Mouse (Mus musculus): ENCODE data around the gene Thbd. TPM values are rescaled to one million over a fixed set of nuclear protein-coding genes. Genes with fewer than 3 reads are reported as not detected.

Gene Thbd
- polyA plus RNA-seq, 1 experiment from 2014 or later, result 21.7 TPM

GRCm38 (mm10) chr2:148398901-148399685, 8.9 kb downstream of the Thbd start:
- H3K4me1 ChIP-seq, result peaks cover 33% of the 10 kb centered on the region
- no peak for ATAC-seq (ENCODE audit: insufficient number of reproducible peaks, low FRiP score, low TSS enrichment, low read depth)
- H3K4me2 ChIP-seq (replicated peaks), result no peak overlapping the region
- no peaks in the 10 kb centered on the region for H3K36me3 ChIP-seq
- WGBS, result 85% methylated on average over 5 of the region's 5 CpGs
- H3K9ac ChIP-seq, result no peak overlapping the region
- peaks cover 25% of the 10 kb centered on the region for H3K27me3 ChIP-seq
- H3K4me3 ChIP-seq (replicated peaks), result no peak overlapping the region
- no peaks in the 10 kb centered on the region for H3K9me3 ChIP-seq (replicated peaks)
- H3K27ac ChIP-seq (replicated peaks), result no peak overlapping the region

GRCm38 (mm10) chr2:148397784-148398100, 10.2 kb downstream of the Thbd start:
- Histone ChIP-seq H3K4me2 (replicated peaks) (no peak overlapping the region), H3K9ac (no peak overlapping the region), H3K9me3 (replicated peaks) (no peaks in the 10 kb centered on the region), H3K4me1 (peaks cover 33% of the 10 kb centered on the region), H3K27ac (replicated peaks) (no peak overlapping the region), H3K4me3 (replicated peaks) (no peak overlapping the region), H3K27me3 (peaks cover 34% of the 10 kb centered on the region), H3K36me3 (no peaks in the 10 kb centered on the region)
- WGBS, result 61% methylated on average over 1 of the region's 1 CpGs
- no peak for ATAC-seq (ENCODE audit: insufficient number of reproducible peaks, low FRiP score, low TSS enrichment, low read depth)

GRCm38 (mm10) chr2:148397015-148397783, 10.8 kb downstream of the Thbd start:
- H3K36me3 ChIP-seq, result no peaks in the 10 kb centered on the region
- peak overlapping the region; percentile 98; the same call in 1 of the 2 replicates for H3K4me2 ChIP-seq (replicated peaks)
- no peaks in the 10 kb centered on the region for H3K9me3 ChIP-seq (replicated peaks)
- 49% methylated on average over 11 of the region's 11 CpGs for WGBS
- peaks cover 34% of the 10 kb centered on the region for H3K27me3 ChIP-seq
- ATAC-seq (ENCODE audit: insufficient number of reproducible peaks, low FRiP score, low TSS enrichment, low read depth), result no peak
- no peak overlapping the region for H3K4me3 ChIP-seq (replicated peaks)
- H3K9ac ChIP-seq, result no peak overlapping the region
- H3K4me1 ChIP-seq, result peaks cover 33% of the 10 kb centered on the region
- no peak overlapping the region for H3K27ac ChIP-seq (replicated peaks)

GRCm38 (mm10) chr2:148396209-148396608, 11.8 kb downstream of the Thbd start:
- WGBS, result 79% methylated on average over 10 of the region's 10 CpGs
- H3K4me3 ChIP-seq (replicated peaks), result no peak overlapping the region; the same call in 1 of the 2 replicates
- no peak overlapping the region; the same call in 1 of the 2 replicates for H3K27ac ChIP-seq (replicated peaks)
- H3K4me1 ChIP-seq, result peaks cover 33% of the 10 kb centered on the region
- H3K36me3 ChIP-seq, result no peaks in the 10 kb centered on the region
- H3K27me3 ChIP-seq, result peaks cover 34% of the 10 kb centered on the region
- H3K9ac ChIP-seq, result no peak overlapping the region
- H3K4me2 ChIP-seq (replicated peaks), result peak overlapping the region; percentile 98; the same call in 1 of the 2 replicates
- H3K9me3 ChIP-seq (replicated peaks), result no peaks in the 10 kb centered on the region
- ATAC-seq (ENCODE audit: insufficient number of reproducible peaks, low FRiP score, low TSS enrichment, low read depth), result no peak

- H3K36me3 ChIP-seq, result no peaks in the 10 kb centered on the region
- peak within 1 kb of the TSS; percentile 98 for H3K4me2 ChIP-seq (replicated peaks)
- no peak within 1 kb of the TSS for H3K27ac ChIP-seq (replicated peaks)
- H3K4me1 ChIP-seq, result peaks cover 33% of the 10 kb centered on the region
- ATAC-seq (ENCODE audit: insufficient number of reproducible peaks, low FRiP score, low TSS enrichment, low read depth), result peak; percentile 67
- H3K4me3 ChIP-seq (replicated peaks), result peak within 1 kb of the TSS; percentile 54
- WGBS, result 4% methylated on average over 83 of the region's 83 CpGs
- peak within 1 kb of the TSS; percentile 37; the same call in 1 of the 2 replicates for H3K9ac ChIP-seq
- no peaks in the 10 kb centered on the region for H3K9me3 ChIP-seq (replicated peaks)
- peaks cover 31% of the 10 kb centered on the region for H3K27me3 ChIP-seq
These were observed 12.6 kb downstream of the Thbd start, which contains the start of gene Sstr4 for GRCm38 (mm10) chr2:148395131-148396051. TSS of gene Sstr4 (plus strand) at chr2:148395344.

GRCm38 (mm10) chr2:148393846-148394245, 14.1 kb downstream of the Thbd start:
- no peaks in the 10 kb centered on the region for H3K9me3 ChIP-seq (replicated peaks)
- peaks cover 33% of the 10 kb centered on the region for H3K4me1 ChIP-seq
- no peak for ATAC-seq (ENCODE audit: insufficient number of reproducible peaks, low FRiP score, low TSS enrichment, low read depth)
- no peak overlapping the region for H3K4me2 ChIP-seq (replicated peaks)
- H3K4me3 ChIP-seq (replicated peaks), result no peak overlapping the region
- no peak overlapping the region for H3K9ac ChIP-seq
- no peaks in the 10 kb centered on the region for H3K36me3 ChIP-seq
- peaks cover 31% of the 10 kb centered on the region for H3K27me3 ChIP-seq
- H3K27ac ChIP-seq (replicated peaks), result no peak overlapping the region

- no peak for ATAC-seq (ENCODE audit: insufficient number of reproducible peaks, low FRiP score, low TSS enrichment, low read depth)
- 46% methylated on average over 1 of the region's 1 CpGs for WGBS
- Histone ChIP-seq H3K36me3 (no peaks in the 10 kb centered on the region), H3K9me3 (replicated peaks) (no peaks in the 10 kb centered on the region), H3K9ac (no peak overlapping the region), H3K4me2 (replicated peaks) (no peak overlapping the region), H3K27me3 (peaks cover 31% of the 10 kb centered on the region), H3K4me1 (peaks cover 33% of the 10 kb centered on the region), H3K4me3 (replicated peaks) (no peak overlapping the region), H3K27ac (replicated peaks) (no peak overlapping the region)
These were observed 14.8 kb downstream of the Thbd start for GRCm38 (mm10) chr2:148393149-148393548.

- no peak for ATAC-seq (ENCODE audit: insufficient number of reproducible peaks, low FRiP score, low TSS enrichment, low read depth)
- H3K4me1 ChIP-seq, result no peaks in the 10 kb centered on the region
- H3K9me3 ChIP-seq (replicated peaks), result no peaks in the 10 kb centered on the region
- 65% methylated on average over 6 of the region's 6 CpGs for WGBS
- no peak overlapping the region for H3K9ac ChIP-seq
- H3K27ac ChIP-seq (replicated peaks), result no peak overlapping the region
- no peak overlapping the region for H3K4me2 ChIP-seq (replicated peaks)
- no peak overlapping the region for H3K4me3 ChIP-seq (replicated peaks)
- H3K36me3 ChIP-seq, result no peaks in the 10 kb centered on the region
- H3K27me3 ChIP-seq, result no peaks in the 10 kb centered on the region
These were observed 20.1 kb downstream of the Thbd start for GRCm38 (mm10) chr2:148387652-148388581.

GRCm38 (mm10) chr2:148386927-148387326, 21.1 kb downstream of the Thbd start:
- Histone ChIP-seq H3K27me3 (no peaks in the 10 kb centered on the region), H3K4me2 (replicated peaks) (no peak overlapping the region), H3K9ac (no peak overlapping the region), H3K36me3 (no peaks in the 10 kb centered on the region), H3K9me3 (replicated peaks) (no peaks in the 10 kb centered on the region), H3K4me1 (no peaks in the 10 kb centered on the region), H3K27ac (replicated peaks) (no peak overlapping the region), H3K4me3 (replicated peaks) (no peak overlapping the region)
- ATAC-seq (ENCODE audit: insufficient number of reproducible peaks, low FRiP score, low TSS enrichment, low read depth), result no peak
- WGBS, result 84% methylated on average over 2 of the region's 2 CpGs

- Histone ChIP-seq H3K27me3 (no peaks in the 10 kb centered on the region), H3K27ac (replicated peaks) (no peak overlapping the region), H3K4me2 (replicated peaks) (no peak overlapping the region), H3K4me3 (replicated peaks) (no peak overlapping the region), H3K9ac (no peak overlapping the region), H3K36me3 (no peaks in the 10 kb centered on the region), H3K4me1 (no peaks in the 10 kb centered on the region), H3K9me3 (replicated peaks) (no peaks in the 10 kb centered on the region)
- 36% methylated on average over 3 of the region's 3 CpGs for WGBS
- ATAC-seq (ENCODE audit: insufficient number of reproducible peaks, low FRiP score, low TSS enrichment, low read depth), result no peak
These were observed 21.5 kb downstream of the Thbd start for GRCm38 (mm10) chr2:148386476-148386875.

All from embryonic facial prominence, embryonic 15.5 days (tissue).